Mouse (Mus musculus): ENCODE data around the gene 1700088E04Rik. TPM values are rescaled to one million over a fixed set of nuclear protein-coding genes. Genes with fewer than 3 reads are reported as not detected.

The 1700088E04Rik gene
- total RNA-seq, 2 experiments from 2014 or later = 0.89 to 3.4 TPM

DNA sequence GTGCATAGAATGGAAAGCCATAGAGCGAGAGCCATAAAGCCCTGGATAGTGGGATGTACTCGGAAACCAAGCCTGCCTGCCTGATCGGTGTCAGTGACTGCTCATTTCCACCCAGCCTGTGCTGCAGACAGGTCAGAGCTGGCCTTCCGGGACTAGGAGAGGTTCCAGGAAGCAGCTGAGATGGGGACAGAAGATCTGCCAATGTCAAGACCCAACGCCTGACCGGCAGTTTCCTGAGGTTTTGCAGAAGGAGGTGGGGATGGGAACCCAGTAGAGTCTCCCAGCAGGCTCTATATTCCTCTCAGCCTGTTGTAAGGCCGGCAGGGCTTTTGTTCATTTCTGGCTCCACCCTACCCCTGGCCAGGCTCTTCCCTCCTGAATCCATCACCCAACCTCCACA lies 42.2 kb downstream of the 1700088E04Rik start:
- peak; percentile 58 to 78 for DNase-seq

DNA sequence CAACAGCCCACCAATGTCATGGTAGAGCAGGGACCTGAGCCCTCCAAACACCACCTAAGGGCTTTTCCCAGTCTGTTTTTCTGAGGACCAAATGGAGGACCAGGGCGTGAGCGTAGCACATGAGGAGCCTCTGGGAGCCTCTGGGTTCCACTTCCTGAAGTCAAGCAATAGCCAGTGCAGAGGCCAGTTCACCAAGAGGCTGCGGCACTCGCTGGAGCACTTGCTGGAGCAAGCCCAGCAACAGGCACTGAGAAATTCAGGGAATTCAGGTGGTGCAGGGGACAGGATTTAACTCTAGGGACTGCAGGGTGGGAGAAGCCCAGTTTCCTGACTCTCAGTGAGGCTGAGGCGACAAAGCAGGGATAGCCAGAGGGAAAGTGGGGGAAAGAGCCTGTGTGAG lies 42.8 kb downstream of the 1700088E04Rik start:
- DNase-seq = peak in 1 of 2 experiments; percentile 42

DNA sequence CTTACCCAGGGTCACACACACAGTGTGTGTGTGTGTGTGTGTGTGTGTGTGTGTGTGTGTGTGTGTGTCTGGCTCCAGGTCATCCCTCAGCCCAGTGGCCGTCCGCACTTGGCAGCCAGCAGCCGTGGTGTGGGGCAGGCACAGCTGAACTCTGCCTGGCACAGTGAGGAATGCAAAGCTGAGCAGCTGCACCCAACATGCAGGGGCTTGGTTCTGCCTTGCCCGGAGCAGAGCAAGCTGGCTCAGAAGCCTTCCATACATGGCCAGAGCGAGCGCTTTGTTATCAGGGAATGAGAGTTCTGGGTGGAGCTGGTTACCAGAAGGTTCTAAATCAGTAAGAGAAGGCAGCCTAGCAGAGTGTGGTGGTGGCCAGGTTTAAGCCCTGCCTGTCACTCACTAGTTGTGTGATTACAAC lies 43.4 kb downstream of the 1700088E04Rik start:
- DNase-seq = peak; percentile 71 to 88

DNA sequence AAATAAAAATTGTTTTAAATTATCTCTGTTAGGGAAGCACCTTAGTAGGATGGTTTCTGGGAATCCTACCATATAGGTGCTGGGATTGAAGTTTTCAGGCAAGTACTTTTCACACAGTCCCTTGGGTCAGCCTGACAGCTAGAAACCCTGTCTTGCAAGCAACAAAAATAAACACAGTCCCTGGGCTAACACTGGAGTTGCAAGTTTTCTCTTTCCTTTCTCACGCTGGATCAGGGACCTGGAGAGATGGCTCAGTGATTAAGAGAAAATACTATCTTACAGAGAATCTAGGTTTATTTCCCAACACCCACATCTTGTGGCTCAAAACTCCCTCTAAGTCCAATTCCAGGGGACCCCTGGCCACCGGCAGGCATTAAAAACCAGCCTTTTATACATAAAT lies 43.9 kb downstream of the 1700088E04Rik start:
- DNase-seq = no peak

DNA sequence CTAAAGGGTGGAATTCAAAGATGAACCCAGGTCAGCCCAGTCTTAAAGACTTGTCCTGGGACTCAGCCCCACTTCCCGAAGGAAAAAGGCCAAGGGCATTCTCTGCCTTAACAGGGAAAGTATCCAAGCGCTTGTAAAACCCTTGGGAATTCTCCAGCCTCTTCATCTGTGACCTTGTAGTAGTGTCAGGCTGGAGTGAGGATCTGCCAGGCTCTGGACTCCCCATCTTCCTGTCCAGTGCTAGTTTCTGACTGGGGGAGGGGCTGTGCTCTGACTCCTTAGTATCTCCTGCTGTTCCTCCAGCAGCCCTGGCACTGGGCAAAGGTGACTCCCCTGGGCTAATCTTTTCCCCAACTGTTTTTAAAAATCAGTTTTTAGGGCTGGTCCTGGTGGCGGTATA lies 44.5 kb downstream of the 1700088E04Rik start:
- DNase-seq = peak in 1 of 2 experiments; percentile 43

DNA sequence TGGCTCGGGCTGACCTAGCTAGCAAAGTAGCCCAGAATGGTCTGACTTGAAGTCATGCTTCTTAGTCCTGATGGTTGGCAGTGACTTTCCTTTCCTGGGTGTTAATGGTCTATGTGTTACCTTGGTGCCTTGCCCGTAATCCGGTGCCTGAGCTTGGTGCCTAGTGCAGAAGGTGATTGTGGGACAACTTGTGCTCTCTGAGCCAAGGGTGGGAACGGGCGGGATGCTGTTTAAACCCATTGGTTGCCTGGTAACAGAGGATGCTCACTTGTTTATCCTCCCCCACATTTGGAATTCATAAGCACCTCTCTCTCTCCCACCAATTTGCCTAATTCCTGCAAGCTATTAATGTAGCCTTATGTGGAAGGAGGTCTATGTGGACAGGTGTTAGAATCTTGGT lies 45.6 kb downstream of the 1700088E04Rik start:
- no peak for DNase-seq

DNA sequence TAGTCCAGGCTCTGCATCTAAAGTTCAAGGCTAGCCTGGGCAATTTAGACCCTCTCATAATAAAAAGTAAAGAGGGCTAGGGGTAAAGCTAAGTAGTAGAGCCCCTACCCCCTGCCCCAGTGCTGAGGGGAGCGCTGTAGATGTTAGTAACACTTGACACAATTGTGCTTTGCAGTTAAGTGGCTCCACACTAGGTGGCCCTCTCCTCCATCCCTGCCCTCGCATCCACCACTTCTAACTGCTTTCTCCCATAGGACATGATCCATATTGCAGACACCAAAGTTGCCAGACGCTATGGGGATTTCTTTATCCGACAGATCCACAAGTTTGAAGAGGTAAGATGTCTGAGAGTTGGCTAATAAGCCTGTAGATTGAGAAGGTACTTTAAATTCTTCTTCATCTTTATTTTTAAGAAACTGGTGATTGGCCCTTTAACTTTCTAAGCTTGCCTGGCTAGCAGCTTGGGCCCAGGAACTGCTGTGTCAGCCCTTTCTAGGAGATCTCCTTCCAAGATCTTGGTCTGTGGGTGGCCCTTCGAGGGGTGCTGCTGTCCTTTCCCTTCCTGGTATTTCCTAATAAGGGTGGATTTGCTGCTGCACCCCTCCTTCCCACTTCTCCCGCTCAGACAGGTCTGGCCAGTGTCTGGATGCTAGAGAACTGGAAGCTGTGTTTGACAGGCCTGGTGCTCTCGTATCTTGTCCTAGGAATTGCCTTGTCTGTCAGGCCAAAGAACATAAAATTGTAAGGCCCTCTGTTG lies 47.8 kb downstream of the 1700088E04Rik start:
- peak in 1 of 2 experiments; percentile 55 for DNase-seq

DNA sequence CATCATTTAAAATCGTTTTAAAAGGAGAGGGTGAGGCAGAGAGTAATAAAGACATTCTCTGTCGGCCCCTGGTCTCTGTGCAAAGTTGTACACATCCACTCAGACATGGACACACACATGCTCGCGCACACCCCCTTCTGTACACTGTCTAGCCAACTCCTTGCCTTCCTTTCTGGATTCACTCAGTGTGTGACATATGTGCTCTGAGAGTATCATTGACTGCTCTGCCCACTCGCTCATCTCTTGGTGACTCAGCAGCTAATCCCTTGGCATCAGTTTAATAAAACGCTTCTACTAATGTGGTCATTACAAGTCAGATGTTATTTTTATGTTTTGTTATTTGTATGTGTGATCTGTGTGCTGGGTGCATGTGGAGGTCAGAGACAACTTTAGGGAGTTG lies 48.8 kb downstream of the 1700088E04Rik start:
- no peak for DNase-seq

DNA sequence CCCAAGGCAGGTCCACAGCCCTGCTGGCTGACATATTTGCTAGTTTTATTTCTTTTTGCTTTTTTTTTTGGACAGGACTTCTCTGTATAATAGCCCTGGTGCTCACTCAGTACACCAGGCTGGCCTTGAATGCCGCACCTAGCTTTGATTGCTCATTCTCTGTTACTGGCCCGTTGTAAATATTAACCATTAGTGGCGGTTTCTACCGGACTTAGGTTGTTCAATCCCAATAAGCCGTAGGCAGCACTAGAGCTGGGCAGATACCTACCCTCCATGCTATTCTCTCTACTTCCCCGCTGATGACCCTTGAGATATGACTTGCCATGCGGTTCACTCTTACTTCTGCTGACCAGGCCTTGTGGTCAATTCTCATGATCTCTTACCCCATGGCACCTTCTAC lies 61.5 kb downstream of the 1700088E04Rik start:
- no peak for DNase-seq

Other genes starting within 250 kb of the 1700088E04Rik start
- under 1 TPM; 0.10 to 0.27 TPM for gene Gm49510, start 241.6 kb downstream of the 1700088E04Rik start, total RNA-seq (2021)
- 1 to 10 TPM; 3.5 to 7.1 TPM for gene Sh3bp1, start 241.5 kb downstream of the 1700088E04Rik start, total RNA-seq (2021)
- under 1 TPM; 0.62 to 0.64 TPM for gene Pdxp, start 227.3 kb downstream of the 1700088E04Rik start, total RNA-seq (2021)
- 100 to 1,000 TPM; 185 to 222 TPM for gene Lgals1, start 214.5 kb downstream of the 1700088E04Rik start, total RNA-seq (2021)
- 10 to 100 TPM; 15.7 to 19.1 TPM for gene Nol12, start 206.3 kb downstream of the 1700088E04Rik start, total RNA-seq (2021)
- 10 to 100 TPM; 25.5 to 30.2 TPM for gene Triobp, start 193.5 kb downstream of the 1700088E04Rik start, total RNA-seq (2021)
- 10 to 100 TPM; 62.5 to 70.0 TPM for gene H1f0, start 112.8 kb downstream of the 1700088E04Rik start, total RNA-seq (2021)
- gene Galr3, start 99.4 kb downstream of the 1700088E04Rik start, total RNA-seq (2021) = not detected
- 1 to 10 TPM; 7.2 to 8.6 TPM for gene Ankrd54, start 78.4 kb downstream of the 1700088E04Rik start, total RNA-seq (2021)
- gene Eif3l, start 66.1 kb downstream of the 1700088E04Rik start, total RNA-seq (2021) = 10 to 100 TPM; 70.4 to 73.8 TPM
- 10 to 100 TPM; 38.5 to 44.1 TPM for gene Micall1, start 32.4 kb downstream of the 1700088E04Rik start, total RNA-seq (2021)
- 100 to 1,000 TPM; 135 TPM for gene Polr2f, start 244 bp downstream of the 1700088E04Rik start, total RNA-seq (2021)
- 1 to 10 TPM; 1.4 TPM for gene Sox10, start 24.0 kb upstream of the 1700088E04Rik start, total RNA-seq (2021)
- 10 to 100 TPM; 22.4 to 22.8 TPM for gene Pick1, start 87.9 kb upstream of the 1700088E04Rik start, total RNA-seq (2021)
- 1 to 10 TPM; 1.2 to 1.3 TPM for gene Gm49486, start 88.1 kb upstream of the 1700088E04Rik start, total RNA-seq (2021)
- under 1 TPM; 0.50 to 0.64 TPM for gene Slc16a8, start 113.5 kb upstream of the 1700088E04Rik start, total RNA-seq (2021)
- gene Baiap2l2, start 144.3 kb upstream of the 1700088E04Rik start, total RNA-seq (2021) = under 1 TPM; 0.13 to 0.25 TPM
- 10 to 100 TPM in 1 of 2 experiments, 1 to 10 TPM in 1; 9.4 to 11.3 TPM for gene Pla2g6, start 187.1 kb upstream of the 1700088E04Rik start, total RNA-seq (2021)
- 10 to 100 TPM; 12.8 to 17.6 TPM for gene Maff, start 205.4 kb upstream of the 1700088E04Rik start, total RNA-seq (2021)